Mouse (Mus musculus) adrenal gland, postnatal 36 days (tissue): Measurements from ENCODE around the gene Piezo1. TPM values are rescaled to one million over a fixed set of nuclear protein-coding genes. Genes with fewer than 3 reads are reported as not detected.

ENCODE experiments used
- microRNA-seq: library from miRNA; unstranded; fragments of <30 nt; microRNA quantifications from one replicate; pipeline ENCODE4 v1.2.0, GENCODE M21; 2021
- total RNA-seq, 2 experiments: library from RNA; stranded (reverse); gene quantifications; 2 replicates each; pipeline ENCODE4 v1.2.3; 2021

Piezo1 gene
- total RNA-seq, 2 experiments from 2014 or later, result 19.5 to 24.7 TPM

Small RNAs within 50 kb of the gene (microRNA-seq; reads per million reads assigned to microRNA genes)
- gene Gm24366, result not detected

Other genes with a start within 250 kb of the Piezo1 start
- gene Trhr2, start 190.6 kb downstream of the Piezo1 start, total RNA-seq, result not detected
- gene Zc3h18, start 174.7 kb downstream of the Piezo1 start, total RNA-seq, result 10 to 100 TPM; 40.1 to 42.7 TPM
- gene Il17c, start 129.3 kb downstream of the Piezo1 start, total RNA-seq, result not detected
- gene Cyba, start 118.4 kb downstream of the Piezo1 start, total RNA-seq, result 10 to 100 TPM; 25.6 to 36.8 TPM
- 10 to 100 TPM; 23.2 to 30.3 TPM for gene Mvd, start 107.9 kb downstream of the Piezo1 start, total RNA-seq
- not detected for gene Snai3, start 90.6 kb downstream of the Piezo1 start, total RNA-seq
- 10 to 100 TPM; 37.3 to 59.9 TPM for gene Rnf166, start 75.3 kb downstream of the Piezo1 start, total RNA-seq
- 10 to 100 TPM; 20.0 to 29.1 TPM for gene Ctu2, start 75.2 kb downstream of the Piezo1 start, total RNA-seq
- gene Cdt1, start 16.7 kb upstream of the Piezo1 start, total RNA-seq, result 1 to 10 TPM; 8.7 to 9.1 TPM
- 10 to 100 TPM; 72.4 to 87.2 TPM for gene Aprt, start 25.6 kb upstream of the Piezo1 start, total RNA-seq
- 1 to 10 TPM; 6.0 to 6.8 TPM for gene Galns, start 60.1 kb upstream of the Piezo1 start, total RNA-seq
- 10 to 100 TPM; 49.9 to 64.4 TPM for gene Trappc2l, start 60.3 kb upstream of the Piezo1 start, total RNA-seq
- not detected for gene Pabpn1l, start 71.4 kb upstream of the Piezo1 start, total RNA-seq
- gene Cbfa2t3, start 147.8 kb upstream of the Piezo1 start, total RNA-seq, result 10 to 100 TPM in 1 of 2 experiments, 1 to 10 TPM in 1; 8.7 to 13.7 TPM
- 10 to 100 TPM; 41.1 TPM for gene Acsf3, start 224.2 kb upstream of the Piezo1 start, total RNA-seq